ENCODE assay signal across 11 mouse cellular contexts in genomic region chr4:83050151-83050796, GRCm38 (mm10). TPM values are rescaled to one million over a fixed set of nuclear protein-coding genes. Genes with fewer than 3 reads are reported as not detected.
DNase-seq lines count a peak whose midpoint lies in the region; ATAC-seq and TF ChIP-seq lines count a peak whose summit lies in the region.
"Had no signal": no experiment of that assay in that cellular context is flagged by ENCODE, and none has a peak within 500 bp of the region (broad histone marks: within the 10 kb centered on the region; RNA-seq: fewer than 3 reads in every experiment).

No protein-coding gene starts in this region.

- H3K9me3 ChIP-seq in heart, postnatal 0 days (replicated peaks; ENCODE audit: control insufficient read depth, low read length) = no peaks in the 10 kb centered on the region
- H3K9me3 ChIP-seq in embryonic facial prominence, embryonic 10.5 days = no peaks in the 10 kb centered on the region
- no peaks in the 10 kb centered on the region for H3K9me3 ChIP-seq in hindbrain, embryonic 10.5 days
- no peaks in the 10 kb centered on the region for H3K9me3 ChIP-seq in liver, embryonic 12.5 days (replicated peaks)

- no peak; the same call in 1 of the 2 replicates for ATAC-seq in heart, postnatal 0 days (ENCODE audit: insufficient read depth, low read depth)
- no peak for ATAC-seq in liver, embryonic 12.5 days

- H3K4me1 ChIP-seq in heart, postnatal 0 days (ENCODE audit: control insufficient read depth, insufficient read depth) = no peaks in the 10 kb centered on the region
- H3K4me1 ChIP-seq in embryonic facial prominence, embryonic 10.5 days = peaks cover 79% of the 10 kb centered on the region
- H3K4me1 ChIP-seq in hindbrain, embryonic 10.5 days (replicated peaks) = peaks cover 80% of the 10 kb centered on the region
- H3K4me1 ChIP-seq in liver, embryonic 12.5 days = 0 out of 2 replicates have a peak, but pooled peaks cover 10% of the 10 kb centered on the region

- H3K4me3 ChIP-seq in heart, postnatal 0 days (ENCODE audit: low read depth, low read length) = peak overlapping the region; percentile 16; the same call in 1 of the 2 replicates
- peak overlapping the region; percentile 62 for H3K4me3 ChIP-seq in embryonic facial prominence, embryonic 10.5 days
- peak overlapping the region; percentile 52 for H3K4me3 ChIP-seq in hindbrain, embryonic 10.5 days
- H3K4me3 ChIP-seq in liver, embryonic 12.5 days = 0 out of 2 replicates have a peak overlapping the region, but pooled peaks have one; percentile 9

- no peak for TF ChIP-seq CTCF in heart, postnatal 0 days (IDR thresholded peaks at IDR 0.05; ENCODE audit: low read depth)

- H3K9ac ChIP-seq in heart, postnatal 0 days (replicated peaks; ENCODE audit: low read depth, low read length) = no peak overlapping the region
- H3K9ac ChIP-seq in liver, embryonic 12.5 days = no peak overlapping the region

- no peak overlapping the region for H3K27ac ChIP-seq in heart, postnatal 0 days (ENCODE audit: low read depth)
- H3K27ac ChIP-seq in embryonic facial prominence, embryonic 10.5 days (replicated peaks) = peak overlapping the region; percentile 86
- H3K27ac ChIP-seq in hindbrain, embryonic 10.5 days = peak overlapping the region; percentile 89
- no peak overlapping the region for H3K27ac ChIP-seq in liver, embryonic 12.5 days

- H3K4me2 ChIP-seq in heart, postnatal 0 days (ENCODE audit: low read depth, low read length) = peak overlapping the region; percentile 65
- H3K4me2 ChIP-seq in liver, embryonic 12.5 days = peak overlapping the region; percentile 29

- 40% methylated on average over 5 of the region's 5 CpGs for WGBS in heart, postnatal 0 days
- WGBS in embryonic facial prominence, embryonic 10.5 days = 61% methylated on average over 5 of the region's 5 CpGs
- WGBS in hindbrain, embryonic 10.5 days = 74% methylated on average over 5 of the region's 5 CpGs
- 62% methylated on average over 5 of the region's 5 CpGs for whole genome bisulfite sequencing in liver, embryonic 12.5 days (ENCODE audit: insufficient replicate concordance)

- no peaks in the 10 kb centered on the region for H3K27me3 ChIP-seq in heart, postnatal 0 days (ENCODE audit: control insufficient read depth, insufficient read depth, low read length)
- no peaks in the 10 kb centered on the region for H3K27me3 ChIP-seq in embryonic facial prominence, embryonic 10.5 days (replicated peaks; ENCODE audit: low read depth, poor library complexity, severe bottlenecking)
- peaks cover 8% of the 10 kb centered on the region; the same call in 1 of the 2 replicates for H3K27me3 ChIP-seq in hindbrain, embryonic 10.5 days (ENCODE audit: insufficient read depth, poor library complexity, severe bottlenecking)
- peaks cover 22% of the 10 kb centered on the region for H3K27me3 ChIP-seq in liver, embryonic 12.5 days (replicated peaks)

- no peak for DNase-seq in heart, postnatal 0 days (ENCODE audit: low spot score)
- DNase-seq in heart, adult 18-20 months = no peak
- peak; percentile 32 for DNase-seq in embryonic facial prominence, embryonic 10.5 days (ENCODE audit: low spot score)
- DNase-seq in hindbrain, embryonic 10.5 days (ENCODE audit: low spot score) = no peak
- DNase-seq in retina, embryonic 14.5 days (ENCODE audit: low spot score) = no peak
- DNase-seq in ovary, postnatal 10 days (ENCODE audit: low spot score) = no peak
- DNase-seq: cerebellum, adult 2 months; right cerebral cortex, postnatal 14 days; thymus, adult 2 months had no signal

- H3K36me3 ChIP-seq in heart, postnatal 0 days (replicated peaks; ENCODE audit: control insufficient read depth, insufficient read depth, low read length) = no peaks in the 10 kb centered on the region
- no peaks in the 10 kb centered on the region for H3K36me3 ChIP-seq in embryonic facial prominence, embryonic 10.5 days (replicated peaks)
- no peaks in the 10 kb centered on the region for H3K36me3 ChIP-seq in hindbrain, embryonic 10.5 days
- no peaks in the 10 kb centered on the region for H3K36me3 ChIP-seq in liver, embryonic 12.5 days

- TF ChIP-seq EP300 in heart, postnatal 0 days (IDR thresholded peaks at IDR 0.05; ENCODE audit: low read depth) = no peak

RNA-seq across cellular contexts. Expression of gene Frem1, which starts 1.9 kb away (rescaled TPM):
- total RNA-seq in heart, postnatal 0 days (2014; rRNA removed; ENCODE audit: low replicate concordance) = 8.9 and 10.3 TPM in 2 replicates
- 1.1 TPM in 2 replicates for polyA plus RNA-seq in heart, postnatal 0 days (2015; fragmentation: Nextera tagmentation; extraction: Ambion mirVana)
- under 1 TPM; 0.17 to 0.33 TPM for total RNA-seq in heart, adult 18-20 months (2021)
- polyA plus RNA-seq in embryonic facial prominence, embryonic 10.5 days (2016; fragmentation: Nextera tagmentation; extraction: Ambion mirVana) = 15.0 and 15.5 TPM in 2 replicates
- 5.5 and 5.7 TPM in 2 replicates for polyA plus RNA-seq in hindbrain, embryonic 10.5 days (2016; fragmentation: Nextera tagmentation; extraction: Ambion mirVana)
- polyA plus RNA-seq in liver, embryonic 12.5 days (2016; fragmentation: Nextera tagmentation; extraction: Ambion mirVana) = 1.7 and 1.9 TPM in 2 replicates
- total RNA-seq: megakaryocyte-erythroid progenitor cell, adult 5-6 weeks had no signal

Comparison
In these comparisons a context has a peak if more than half of its experiments do, and no peak if none do; other contexts are left out.
1. H3K27ac ChIP-seq: peak in embryonic facial prominence, embryonic 10.5 days (single experiment) and hindbrain, embryonic 10.5 days (single experiment); none in heart, postnatal 0 days (single experiment) and liver, embryonic 12.5 days (single experiment).
2. H3K4me3 ChIP-seq: peak in every context shown above with its lines; median percentile 62 in embryonic facial prominence, embryonic 10.5 days; 52 in hindbrain, embryonic 10.5 days; 16 in heart, postnatal 0 days; 9 in liver, embryonic 12.5 days.